25 mouse cellular contexts compared by ENCODE assay signal in the genomic region with DNA sequence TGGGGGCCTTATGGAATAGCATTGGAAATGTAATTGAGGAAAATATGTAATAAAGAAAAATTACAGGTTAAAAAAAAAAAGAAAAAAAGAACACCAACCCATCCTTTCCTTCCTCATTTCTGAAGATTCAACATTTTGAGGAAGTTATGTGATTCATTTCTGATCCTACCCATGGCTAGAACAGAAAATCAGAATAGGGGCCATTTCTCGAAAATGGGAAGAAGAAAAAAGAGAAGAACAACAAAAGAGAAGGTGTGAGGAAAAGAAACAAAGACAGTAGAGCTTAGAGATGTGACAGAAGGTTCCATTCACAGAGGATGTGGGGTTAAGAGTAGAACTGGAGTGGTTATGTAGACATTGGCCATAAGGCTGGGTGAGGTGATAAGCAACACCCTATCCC.
DNase-seq lines count a peak whose midpoint lies in the region; ATAC-seq and TF ChIP-seq lines count a peak whose summit lies in the region.
"Had no signal": no experiment of that assay in that cellular context is flagged by ENCODE, and none has a peak within 500 bp of the region (broad histone marks: within the 10 kb centered on the region; RNA-seq: fewer than 3 reads in every experiment).

No protein-coding gene starts in this region.

- no peak overlapping the region for H3K27ac ChIP-seq in liver, adult 2 months (replicated peaks; ENCODE audit: insufficient read depth, low read depth, low read length)
- no peak overlapping the region for H3K27ac ChIP-seq in hindbrain, embryonic 10.5 days
- H3K27ac ChIP-seq: forebrain, embryonic 10.5 days; forebrain, embryonic 13.5 days; gastrocnemius, adult 2 months; heart, adult 2 months; hindbrain, embryonic 13.5 days; intestine, embryonic 15.5 days had no signal

- H3K36me3 ChIP-seq in liver, adult 2 months (ENCODE audit: control insufficient read depth, insufficient read depth, low read length) = no peaks in the 10 kb centered on the region
- no peaks in the 10 kb centered on the region for H3K36me3 ChIP-seq in hindbrain, embryonic 10.5 days
- H3K36me3 ChIP-seq: forebrain, embryonic 10.5 days; G1E; hindbrain, embryonic 13.5 days; intestine, embryonic 15.5 days had no signal

- H3K4me3 ChIP-seq in liver, adult 2 months (ENCODE audit: insufficient read depth, low read depth, low read length) = no peak overlapping the region
- no peak overlapping the region for H3K4me3 ChIP-seq in hindbrain, embryonic 10.5 days
- H3K4me3 ChIP-seq: forebrain, embryonic 10.5 days; forebrain, embryonic 13.5 days; gastrocnemius, adult 2 months; heart, adult 2 months; hindbrain, embryonic 13.5 days; intestine, embryonic 15.5 days had no signal

- no peak for TF ChIP-seq CTCF in liver, adult 2 months (IDR thresholded peaks at IDR 0.05; ENCODE audit: low read depth, low read length)

- H3K9me3 ChIP-seq in hindbrain, embryonic 10.5 days = no peaks in the 10 kb centered on the region
- H3K9me3 ChIP-seq: forebrain, embryonic 10.5 days; forebrain, embryonic 13.5 days; G1E; hindbrain, embryonic 13.5 days; intestine, embryonic 15.5 days had no signal

- 64% methylated on average over 1 of the region's 1 CpGs for WGBS in liver, adult 2 months
- 79% methylated on average over 1 of the region's 1 CpGs for WGBS in hindbrain, embryonic 10.5 days

- peak; percentile 9 for DNase-seq in liver, adult 2 months (ENCODE audit: extremely low read depth, low read depth, low spot score)
- no peak for DNase-seq in liver
- no peak for DNase-seq in adrenal gland, postnatal 36 days
- DNase-seq in hindbrain, embryonic 10.5 days (ENCODE audit: low spot score) = no peak
- DNase-seq in cerebellum, adult 11-12 months = no peak
- no peak for DNase-seq in gastrocnemius, postnatal 36 days
- DNase-seq: adrenal gland, adult 8-10 months; adrenal gland, postnatal 25 days; cerebellum, adult 11 months; cerebellum, adult 8-10 months; cerebellum, postnatal 10 days; cerebellum, postnatal 36 days; gastrocnemius, adult 2 months; gastrocnemius, postnatal 14 days; heart, adult 2 months had no signal

- peak; percentile 32; the same call in 1 of the 2 replicates for ATAC-seq in common myeloid progenitor, adult 5-6 weeks (replicated peaks; ENCODE audit: low read depth, poor library complexity, severe bottlenecking)
- ATAC-seq in megakaryocyte, adult 5-6 weeks (ENCODE audit: poor library complexity, severe bottlenecking) = peak; percentile 87
- ATAC-seq: activated CD4-positive, CD25-positive, alpha-beta regulatory T cell, adult 4 months; forebrain, embryonic 13.5 days; forebrain, embryonic 16.5 days; hindbrain, embryonic 16.5 days; intestine, embryonic 15.5 days had no signal

- TF ChIP-seq POLR2A in liver, adult 2 months (IDR thresholded peaks at IDR 0.05; ENCODE audit: extremely low read depth, insufficient read depth, low read length) = no peak

- H3K79me2 ChIP-seq in liver, adult 2 months (ENCODE audit: control insufficient read depth, insufficient read depth, low read length) = no peaks in the 10 kb centered on the region

- no peak overlapping the region for H3K9ac ChIP-seq in liver, adult 2 months (ENCODE audit: low read depth, low read length)
- H3K9ac ChIP-seq: forebrain, embryonic 13.5 days; hindbrain, embryonic 13.5 days; intestine, embryonic 15.5 days had no signal

- no peaks in the 10 kb centered on the region for H3K4me1 ChIP-seq in liver, adult 2 months (ENCODE audit: control insufficient read depth, insufficient read depth, low read length)
- H3K4me1 ChIP-seq in hindbrain, embryonic 10.5 days (replicated peaks) = no peaks in the 10 kb centered on the region
- H3K4me1 ChIP-seq: forebrain, embryonic 10.5 days; forebrain, embryonic 13.5 days; hindbrain, embryonic 13.5 days; intestine, embryonic 15.5 days had no signal

- no peaks in the 10 kb centered on the region for H3K27me3 ChIP-seq in liver, adult 2 months (ENCODE audit: control insufficient read depth, insufficient read depth, low read length)
- no peaks in the 10 kb centered on the region for H3K27me3 ChIP-seq in hindbrain, embryonic 10.5 days (ENCODE audit: insufficient read depth, poor library complexity, severe bottlenecking)
- H3K27me3 ChIP-seq: forebrain, embryonic 13.5 days; hindbrain, embryonic 13.5 days; intestine, embryonic 15.5 days had no signal

- intact Hi-C loops in gastrocnemius, postnatal 36 days (cut with DNase I) = no loop called here
